Mouse (Mus musculus): ENCODE measurements around the gene Klk1b9. TPM values are rescaled to one million over a fixed set of nuclear protein-coding genes. Genes with fewer than 3 reads are reported as not detected.
"Not testable (repeated sequence)": the region's sequence is repeated elsewhere in the genome, so short reads cannot be mapped to it uniquely, and the experiment has no call there.

The Klk1b9 gene
- 1.7 and 2.1 TPM in 2 replicates for polyA plus RNA-seq (2015; fragmentation: Nextera tagmentation; extraction: Ambion mirVana)

DNA sequence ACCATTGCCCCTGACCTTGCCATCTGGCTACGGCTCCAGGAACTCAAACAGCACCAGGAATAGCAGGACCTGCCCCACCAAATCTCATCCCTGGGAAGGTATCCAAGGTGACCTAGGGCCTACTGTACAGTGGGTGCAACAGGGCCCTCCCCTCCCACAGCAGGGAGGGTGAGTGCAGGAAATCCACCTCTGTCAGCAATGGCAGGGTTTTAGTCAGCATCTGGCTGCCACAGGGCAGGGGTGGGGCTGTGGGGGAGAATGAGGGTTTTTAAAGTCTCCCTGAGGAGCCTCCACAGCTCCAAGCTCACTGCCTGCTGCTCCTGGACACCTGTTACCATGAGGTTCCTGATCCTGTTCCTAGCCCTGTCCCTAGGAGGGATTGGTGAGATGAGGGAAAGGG is at the start of gene Klk1b9:
Gene Klk1b9 (plus strand): TSS at position 301 of the 400 bp plus-strand sequence.
- not testable (repeated sequence) for DNase-seq (ENCODE audit: low spot score)

DNA sequence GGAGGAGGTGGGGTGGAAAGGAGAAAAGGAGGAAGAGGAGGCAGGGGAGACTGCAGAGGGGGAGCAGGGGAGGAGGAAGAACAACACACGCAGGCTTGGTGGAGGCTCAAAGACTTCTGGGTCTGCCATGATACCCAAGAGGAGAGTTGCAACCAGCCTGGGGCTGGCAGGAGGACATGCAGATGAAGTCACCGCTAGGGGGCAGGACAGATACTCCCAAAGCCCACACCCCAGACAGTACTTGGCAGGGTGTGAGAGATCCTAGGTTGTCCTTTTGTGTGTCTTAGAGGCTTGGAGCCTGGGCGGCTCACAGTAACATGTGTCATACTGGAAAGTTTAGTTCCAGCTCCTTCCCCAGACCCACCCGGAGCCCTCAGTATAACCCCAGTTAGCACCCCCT is 47.3 kb upstream of the Klk1b9 start:
- peak; percentile 24 for DNase-seq (ENCODE audit: low spot score)

DNA sequence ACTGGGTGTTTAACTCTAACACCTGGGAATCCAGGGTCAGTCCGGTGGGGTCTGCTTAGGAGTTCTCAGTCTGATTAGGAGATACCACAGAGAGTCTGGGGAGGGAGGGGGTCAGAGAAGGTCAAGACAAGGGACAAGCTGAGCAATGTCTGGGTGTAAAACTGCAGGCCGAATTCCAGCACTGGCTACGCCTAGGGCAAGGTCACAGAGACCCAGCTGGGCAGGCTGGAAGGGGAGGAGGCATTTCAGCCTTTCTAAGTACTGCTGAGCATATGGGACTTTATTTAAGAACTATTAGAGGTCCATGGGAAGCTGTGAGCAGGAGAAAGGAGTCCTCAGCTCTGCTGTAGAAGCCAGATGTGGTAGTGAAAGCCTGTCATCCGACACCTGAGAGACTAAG is 43.5 kb upstream of the Klk1b9 start:
- DNase-seq (ENCODE audit: low spot score): no peak

DNA sequence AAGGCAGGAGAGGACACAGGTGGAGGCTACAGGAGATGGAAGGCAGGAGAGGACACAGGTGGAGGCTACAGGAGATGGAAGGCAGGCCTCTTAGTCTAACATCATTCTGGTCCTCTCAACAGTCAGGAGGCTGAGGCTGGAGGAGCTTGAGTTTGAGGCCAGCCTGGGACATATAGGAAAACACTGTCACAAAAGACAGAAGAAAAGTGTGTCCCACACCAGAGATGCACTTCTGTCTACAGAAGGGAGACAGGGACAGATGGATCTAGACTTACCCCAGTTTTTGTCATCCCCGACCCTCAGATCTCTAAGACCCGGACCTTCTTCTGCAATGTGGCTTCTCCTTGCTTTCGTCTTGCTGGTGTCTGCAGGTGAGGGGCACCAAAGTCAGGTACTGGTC is 42.4 kb upstream of the Klk1b9 start, which contains the start of gene Klk15:
Gene Klk15 (plus strand): TSS at position 301 of the 400 bp plus-strand sequence.
- DNase-seq (ENCODE audit: low spot score): no peak

DNA sequence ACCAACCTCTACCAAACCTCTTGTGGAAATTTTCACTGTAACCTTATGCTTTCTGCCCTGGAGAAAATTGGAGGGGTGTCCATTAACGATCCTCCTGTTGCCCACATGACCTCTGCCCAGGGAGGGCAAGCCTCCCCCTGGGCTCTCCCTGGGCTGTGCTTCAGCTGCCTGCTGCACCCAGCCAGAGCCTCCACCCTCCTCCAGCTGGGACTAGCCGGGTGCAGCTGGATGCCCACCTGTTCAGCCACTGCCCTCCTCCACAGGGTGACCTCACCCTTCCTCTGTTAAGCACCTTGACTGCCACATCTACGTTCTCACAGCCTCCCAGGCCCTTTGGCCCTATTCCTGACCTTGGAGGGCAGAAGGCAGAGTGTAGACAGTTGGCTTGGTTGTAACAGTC is 41.1 kb upstream of the Klk1b9 start:
- DNase-seq (ENCODE audit: low spot score): no peak

DNA sequence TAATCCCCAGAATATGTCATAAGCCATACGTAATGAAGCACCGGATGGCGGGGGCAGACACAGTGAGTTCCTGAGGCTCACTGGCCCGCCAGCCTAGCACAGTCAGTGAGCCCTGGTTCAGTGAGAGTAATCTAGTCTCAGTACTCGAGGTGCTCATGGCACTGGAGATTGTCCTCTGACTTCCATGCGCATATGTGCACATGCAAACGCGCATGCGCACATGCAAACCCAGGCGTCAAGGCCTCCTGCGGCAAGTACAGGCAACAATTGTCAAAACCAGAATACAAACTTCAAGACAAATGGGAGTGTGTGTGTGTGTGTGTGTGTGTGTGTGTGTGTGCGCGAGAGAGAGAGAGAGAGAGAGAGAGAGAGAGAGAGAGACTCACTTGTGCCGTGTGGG is 39.3 kb upstream of the Klk1b9 start:
- DNase-seq (ENCODE audit: low spot score): no peak

DNA sequence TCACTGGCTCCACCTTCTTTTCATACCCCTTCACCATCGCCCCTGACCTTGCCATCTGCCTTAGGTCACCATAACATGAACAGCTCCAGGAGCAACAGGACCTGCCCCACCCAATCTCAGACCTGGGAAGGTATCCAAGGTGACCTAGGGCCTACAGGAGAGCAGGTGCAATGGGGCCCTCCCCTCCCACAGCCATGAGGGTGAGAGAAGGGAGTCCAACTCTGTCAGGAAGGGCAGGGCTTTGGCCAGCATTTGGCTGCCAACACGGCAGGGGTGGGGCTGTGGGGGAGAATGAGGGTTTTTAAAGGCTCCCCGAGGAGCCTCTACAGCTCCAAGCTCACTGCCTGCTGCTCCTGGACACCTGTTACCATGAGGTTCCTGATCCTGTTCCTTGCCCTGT is 33.6 kb upstream of the Klk1b9 start:
- not testable (repeated sequence) for DNase-seq (ENCODE audit: low spot score)

DNA sequence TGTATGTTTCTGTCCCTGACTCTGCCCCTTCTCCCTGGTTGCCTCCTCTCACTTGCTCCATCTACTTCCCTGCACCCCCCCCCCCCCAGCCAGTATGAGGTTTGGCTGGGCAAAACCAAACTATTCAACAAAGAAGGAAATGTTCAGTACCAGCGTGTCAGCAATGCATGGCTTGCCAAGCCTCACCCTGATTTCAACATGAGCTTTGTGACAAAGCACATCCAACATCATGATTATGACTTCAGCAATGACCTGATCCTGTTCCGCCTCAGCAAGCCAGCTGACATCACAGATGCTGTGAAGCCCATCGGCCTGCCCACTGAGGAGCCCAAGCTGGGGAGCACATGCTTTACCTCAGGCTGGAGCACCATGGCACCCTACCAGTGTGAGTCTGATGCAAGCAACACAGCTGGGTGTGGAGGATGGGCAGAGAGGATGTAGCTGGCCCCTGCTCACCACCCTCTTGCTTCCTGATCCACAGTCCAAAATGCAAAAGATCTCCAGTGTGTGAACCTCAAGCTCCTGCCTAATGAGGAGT is 31.1 kb upstream of the Klk1b9 start:
- DNase-seq (ENCODE audit: low spot score): no peak

DNA sequence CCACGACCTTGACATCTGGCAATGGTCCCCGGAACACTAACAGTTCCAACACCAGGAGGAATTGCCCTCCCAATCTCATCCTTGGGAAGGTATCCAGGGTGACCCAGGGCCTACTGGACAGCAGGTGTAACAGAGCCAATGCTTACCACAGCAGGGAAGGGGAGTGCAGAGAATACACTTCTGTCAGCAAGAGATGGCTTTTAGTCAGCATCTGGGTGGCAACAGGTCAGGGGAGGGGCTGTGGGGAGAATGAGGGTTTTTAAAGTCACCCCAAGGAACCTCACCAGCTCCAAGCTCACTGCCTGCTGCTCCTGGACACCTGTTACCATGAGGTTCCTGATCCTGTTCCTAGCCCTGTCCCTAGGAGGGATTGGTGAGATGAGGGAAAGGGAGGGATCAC is 25.5 kb upstream of the Klk1b9 start, which contains the start of gene Klk1b8:
Gene Klk1b8 (plus strand): TSS at position 301 of the 400 bp plus-strand sequence.
- no peak for DNase-seq (ENCODE audit: low spot score)

DNA sequence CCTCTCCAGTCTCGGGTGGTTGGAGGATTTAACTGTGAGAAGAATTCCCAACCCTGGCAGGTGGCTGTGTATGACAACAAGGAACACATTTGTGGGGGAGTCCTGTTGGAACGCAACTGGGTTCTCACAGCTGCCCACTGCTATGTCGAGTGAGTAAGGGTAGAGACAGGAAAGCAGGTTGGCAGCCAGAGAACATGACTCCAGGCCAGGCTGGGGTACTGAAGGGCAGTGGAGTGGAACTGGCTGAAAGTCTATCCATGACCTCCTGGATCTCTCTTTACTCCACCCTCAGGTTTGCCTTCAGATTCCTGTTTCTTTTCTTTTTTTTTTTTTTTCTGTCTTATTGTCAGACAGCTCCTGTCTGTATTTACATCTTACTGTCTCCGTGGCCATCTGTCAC is 23.2 kb upstream of the Klk1b9 start:
- no peak for DNase-seq (ENCODE audit: low spot score)

DNA sequence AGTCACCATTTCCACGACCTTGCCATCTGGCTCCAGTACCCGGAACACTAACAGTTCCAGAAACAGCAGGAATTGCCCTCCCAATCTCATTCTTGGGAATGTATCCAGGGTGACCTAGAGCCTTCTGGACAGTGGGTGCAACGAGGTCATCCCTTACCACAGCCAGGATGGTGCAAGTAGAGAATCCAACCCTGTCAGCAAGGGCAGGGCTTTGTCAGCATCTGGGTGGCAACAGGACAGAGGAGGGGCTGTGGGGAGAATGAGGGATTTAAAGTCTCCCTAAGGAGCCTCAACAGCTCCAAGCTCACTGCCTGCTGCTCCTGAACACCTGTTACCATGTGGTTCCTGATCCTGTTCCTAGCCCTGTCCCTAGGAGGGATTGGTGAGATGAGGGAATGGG is 9.4 kb upstream of the Klk1b9 start, which contains the start of gene Klk1b1:
Gene Klk1b1 (plus strand): TSS at position 301 of the 400 bp plus-strand sequence.
- DNase-seq (ENCODE audit: low spot score): no peak

DNA sequence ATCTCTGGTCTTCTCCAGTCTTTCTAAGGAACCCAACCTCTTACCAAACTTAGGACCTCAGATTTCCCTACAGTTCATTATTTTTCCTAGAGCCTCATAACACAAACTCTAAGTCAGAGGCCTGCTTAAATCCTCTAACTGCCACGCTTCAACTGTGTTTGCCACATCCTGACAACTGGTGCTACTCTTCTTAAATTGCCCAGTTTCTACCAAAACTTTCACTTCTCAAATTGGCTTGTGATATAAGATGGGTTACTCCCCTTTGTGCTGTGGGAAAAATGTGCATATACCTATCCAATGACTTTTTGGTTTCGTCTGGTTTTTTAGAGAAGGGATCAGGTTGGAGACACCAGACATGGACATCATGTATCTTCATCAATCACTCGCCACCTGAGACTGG is 8.8 kb upstream of the Klk1b9 start:
- DNase-seq (ENCODE audit: low spot score): no peak

DNA sequence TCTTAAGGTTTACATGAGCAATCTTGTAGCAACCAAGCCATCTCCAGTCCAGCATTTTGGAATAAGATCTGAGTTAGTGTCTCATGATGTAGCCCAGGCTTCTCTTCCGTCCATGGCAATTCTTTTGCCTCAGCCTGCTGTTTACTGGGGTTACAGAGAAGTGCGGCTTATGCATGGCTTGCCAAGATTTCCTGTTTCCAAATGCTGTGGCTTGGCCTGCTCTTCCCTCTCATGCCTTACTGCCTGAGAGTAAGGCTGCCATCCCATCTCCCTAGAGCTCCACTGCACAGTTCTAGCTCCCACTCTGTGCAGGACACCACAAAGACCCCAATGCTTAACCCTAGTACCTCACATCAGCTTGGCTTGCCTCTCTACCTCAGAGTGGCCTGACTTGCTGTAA is 8.2 kb upstream of the Klk1b9 start:
- no peak for DNase-seq (ENCODE audit: low spot score)

DNA sequence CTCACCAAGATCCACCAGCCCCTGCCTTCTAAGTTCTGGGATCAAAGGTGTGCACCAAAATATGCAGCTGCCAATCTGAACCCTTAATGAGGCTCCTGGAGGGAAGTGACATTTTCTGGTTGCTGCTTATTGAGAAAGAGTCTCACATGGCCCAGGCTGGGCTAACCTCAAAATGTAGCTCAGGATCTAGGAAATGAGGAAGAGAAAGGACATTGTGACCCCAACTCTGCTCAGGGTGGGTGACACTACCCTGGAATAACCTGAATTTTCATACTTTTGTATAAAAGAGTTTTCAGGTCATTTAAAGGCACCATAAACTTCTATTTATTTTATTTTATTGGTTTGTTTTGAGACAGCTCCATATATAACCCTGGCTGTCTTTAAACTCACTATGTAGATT is 9.8 kb downstream of the Klk1b9 start:
- DNase-seq (ENCODE audit: low spot score): no peak

DNA sequence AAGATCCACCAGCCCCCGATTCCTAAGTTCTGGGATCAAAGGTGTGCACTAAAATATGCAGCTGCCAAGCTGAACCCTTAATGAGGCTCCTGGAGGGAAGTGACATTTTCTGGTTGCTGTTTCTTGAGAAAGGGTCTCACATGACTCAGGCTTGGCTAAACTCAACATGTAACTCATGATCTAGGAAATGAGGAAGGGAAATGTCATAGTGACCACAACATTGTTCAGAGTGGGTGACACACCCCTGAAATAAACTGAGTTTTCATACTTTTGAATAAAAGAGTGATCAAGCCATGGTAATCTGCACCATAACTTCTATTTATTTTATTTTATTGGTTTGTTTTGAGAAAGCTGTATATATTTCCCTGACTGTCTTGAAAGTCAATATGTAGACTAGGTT is 19.0 kb downstream of the Klk1b9 start:
- not testable (repeated sequence) for DNase-seq (ENCODE audit: low spot score)

DNA sequence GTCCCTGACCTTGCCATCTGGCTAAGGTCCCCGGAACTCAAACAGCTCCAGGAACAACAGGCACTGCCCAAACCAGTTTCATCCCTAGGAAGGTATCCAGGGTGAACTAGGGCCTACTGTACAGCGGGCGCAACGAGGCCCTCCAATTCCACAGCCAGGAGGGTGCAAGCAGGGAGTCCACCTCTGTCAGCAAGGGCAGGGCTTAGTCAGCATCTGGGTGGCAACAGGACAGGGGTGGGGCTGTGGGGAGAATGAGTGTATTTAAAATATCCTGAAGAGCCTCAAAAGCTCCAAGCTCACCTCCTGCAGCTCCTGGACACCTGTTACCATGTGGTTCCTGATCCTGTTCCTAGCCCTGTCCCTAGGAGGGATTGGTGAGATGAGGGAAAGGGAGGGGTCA is 19.7 kb downstream of the Klk1b9 start, which contains the start of gene Klk1b11:
Gene Klk1b11 (plus strand): TSS at position 301 of the 400 bp plus-strand sequence.
- DNase-seq (ENCODE audit: low spot score): not testable (repeated sequence)

DNA sequence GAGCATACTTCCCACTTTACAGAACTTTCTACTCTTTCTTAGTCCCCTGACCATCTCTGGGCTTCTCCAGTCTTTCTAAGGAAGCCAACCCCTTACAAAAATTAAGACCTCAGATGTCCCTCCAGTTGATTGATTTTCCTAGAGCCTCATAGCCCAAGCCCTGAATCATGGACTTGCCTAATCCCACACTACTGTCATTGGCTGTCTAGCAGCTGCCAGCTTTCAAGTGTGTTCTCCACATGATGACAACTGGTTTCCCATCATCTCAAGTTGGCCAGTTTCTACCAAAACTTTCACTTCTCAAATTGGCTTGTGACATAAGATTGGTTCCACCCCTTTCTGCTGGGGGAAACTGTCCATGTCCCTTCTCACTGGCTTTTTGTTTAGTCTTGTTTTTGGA is 29.0 kb downstream of the Klk1b9 start:
- no peak for DNase-seq (ENCODE audit: low spot score)

DNA sequence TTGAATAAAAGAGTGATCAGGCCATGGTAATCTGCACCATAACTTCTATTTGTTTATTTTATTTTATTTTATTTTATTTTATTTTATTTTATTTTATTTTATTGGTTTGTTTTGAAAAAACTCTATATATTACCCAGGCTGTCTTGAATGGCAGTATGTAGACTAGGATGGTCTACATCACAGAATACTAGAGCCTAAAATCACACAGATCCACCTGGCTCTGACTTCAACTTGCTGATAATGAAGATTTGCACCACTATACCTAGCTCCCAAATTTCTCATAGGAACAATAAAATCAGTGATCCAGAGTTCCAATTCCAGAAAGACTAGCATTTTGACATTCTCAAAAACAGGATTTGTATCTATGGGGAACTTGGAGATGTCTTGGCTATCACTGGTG is 36.0 kb downstream of the Klk1b9 start, which contains the start of gene Klk1b26:
Gene Klk1b26 (plus strand): TSS at position 301 of the 400 bp plus-strand sequence.
- DNase-seq (ENCODE audit: low spot score): not testable (repeated sequence)

DNA sequence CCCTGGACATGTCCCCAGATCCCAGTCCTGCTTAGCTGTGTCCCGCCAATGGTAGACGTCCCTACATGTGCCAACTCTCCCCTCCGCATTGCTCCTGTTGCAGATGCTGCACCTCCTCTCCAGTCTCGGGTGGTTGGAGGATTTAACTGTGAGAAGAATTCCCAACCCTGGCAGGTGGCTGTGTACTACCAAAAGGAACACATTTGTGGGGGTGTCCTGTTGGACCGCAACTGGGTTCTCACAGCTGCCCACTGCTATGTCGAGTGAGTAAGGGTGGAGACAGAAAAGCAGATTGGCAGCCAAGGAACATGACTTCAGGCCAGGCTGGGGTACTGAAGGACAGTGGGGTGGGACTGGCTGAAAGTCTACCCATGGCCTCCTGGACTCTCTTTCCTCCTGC is 38.8 kb downstream of the Klk1b9 start:
- DNase-seq (ENCODE audit: low spot score): not testable (repeated sequence)

DNA sequence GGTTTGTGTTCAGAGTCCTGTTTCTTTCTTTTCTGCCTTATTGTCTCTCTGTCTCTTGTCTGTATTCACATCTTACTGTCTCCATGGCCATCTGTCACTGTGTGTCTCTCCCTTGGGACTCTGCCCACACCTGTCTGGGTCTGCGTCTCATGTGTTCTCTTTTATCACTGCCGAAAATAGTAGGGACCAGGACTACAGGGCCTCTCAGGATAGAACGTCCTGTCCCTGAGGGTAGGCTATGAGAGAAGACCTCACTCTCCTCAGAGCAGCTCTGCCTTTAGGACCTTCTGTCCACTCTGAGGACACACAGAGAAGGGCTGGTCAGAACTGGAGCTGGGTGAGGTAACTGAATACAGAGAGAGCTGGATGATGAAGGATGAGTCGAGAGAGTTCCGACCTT is 39.2 kb downstream of the Klk1b9 start:
- DNase-seq (ENCODE audit: low spot score): no peak

Data from thymus, postnatal 0 days (tissue).